Mouse (Mus musculus) cortical plate, adult 2 months (tissue): ENCODE results near the gene Pdha1.

ENCODE experiments used
- CTCF ChIP-seq: fragments of 200-500 bp; IDR thresholded peaks from 2 replicates; pipeline ENCODE4 v1.5.1; 2011; ENCODE audit warnings: mild to moderate bottlenecking, control low read depth, low read length; ENCODE audit not compliant: insufficient read depth; ENCODE audit errors: extremely low read depth
- POLR2A ChIP-seq: fragments of 200-500 bp; IDR thresholded peaks from 2 replicates; pipeline ENCODE4 v1.6.1; 2011; ENCODE audit warnings: mild to moderate bottlenecking, low read length, control low read depth; ENCODE audit not compliant: insufficient read depth; ENCODE audit errors: extremely low read depth

GRCm38 (mm10) chrX:160137177-160137860 lies 894 bp downstream of the Pdha1 start:
- no peak for TF ChIP-seq CTCF
- no peak for TF ChIP-seq POLR2A
